Mouse (Mus musculus): ENCODE results near the gene Oxnad1.
"Not testable (repeated sequence)": the region's sequence is repeated elsewhere in the genome, so short reads cannot be mapped to it uniquely, and the experiment has no call there.

Gene Oxnad1

DNA sequence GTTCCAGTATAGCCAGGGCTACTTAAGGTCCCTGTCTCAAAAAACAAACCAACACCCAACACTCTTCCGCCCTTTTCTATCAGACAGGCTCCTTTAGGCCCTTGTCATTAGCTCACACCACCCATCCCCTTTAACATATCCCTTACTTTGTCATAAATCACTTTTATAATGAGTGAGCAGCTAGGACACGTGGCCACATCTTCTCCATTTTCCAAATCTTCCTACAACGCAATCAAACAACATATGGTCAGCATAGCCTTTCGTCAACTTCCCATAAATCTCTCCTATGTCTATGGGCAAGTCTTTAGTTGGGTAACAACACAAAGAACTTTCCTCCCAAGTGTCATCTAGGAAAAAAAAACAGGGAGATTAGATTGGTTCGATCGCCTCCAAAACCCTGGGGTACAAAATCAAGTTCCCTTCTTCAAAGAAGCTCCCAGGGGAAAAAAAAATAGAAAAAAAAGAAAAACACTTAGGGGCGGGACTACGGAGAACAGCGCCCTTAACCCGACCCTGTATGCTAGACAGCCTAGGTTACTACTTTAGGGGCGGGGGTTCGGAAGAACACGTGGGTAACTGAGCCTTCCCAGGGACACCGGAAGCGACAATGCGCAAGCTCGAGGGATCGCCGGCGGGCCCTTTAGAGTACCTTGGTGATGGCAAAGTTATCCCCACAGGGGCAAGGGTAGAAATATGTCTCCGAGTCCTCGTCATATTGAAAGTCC, at the start of gene Oxnad1:
Gene Oxnad1, plus strand, starts transcription at position 614 of the 725 bp plus-strand sequence.
- DNase-seq (ENCODE audit: low spot score) = peak; percentile 89

DNA sequence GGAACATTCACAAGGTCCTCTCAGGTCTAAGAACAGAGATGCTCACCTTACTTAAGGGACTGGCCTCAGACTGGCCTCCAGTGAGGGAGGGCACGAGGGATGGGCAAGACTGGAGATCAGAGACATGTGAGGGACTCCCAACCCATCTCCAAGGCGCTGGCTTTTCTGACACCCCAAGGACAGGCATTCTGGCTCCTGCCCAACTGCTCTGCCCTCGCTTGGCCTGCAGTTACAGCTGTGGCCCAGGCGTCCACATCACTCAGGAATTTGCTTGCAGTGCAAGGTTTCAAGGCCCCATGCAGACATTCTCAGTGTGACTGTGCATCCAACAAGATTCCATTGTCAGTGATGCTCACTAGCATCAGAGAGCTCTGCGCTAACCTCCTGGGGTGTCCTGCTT, 48.7 kb upstream of the Oxnad1 start:
- DNase-seq (ENCODE audit: low spot score) = no peak

GRCm38 (mm10) chr14:32037661-32038252, 47.4 kb upstream of the Oxnad1 start:
- no peak for DNase-seq (ENCODE audit: low spot score)

DNA sequence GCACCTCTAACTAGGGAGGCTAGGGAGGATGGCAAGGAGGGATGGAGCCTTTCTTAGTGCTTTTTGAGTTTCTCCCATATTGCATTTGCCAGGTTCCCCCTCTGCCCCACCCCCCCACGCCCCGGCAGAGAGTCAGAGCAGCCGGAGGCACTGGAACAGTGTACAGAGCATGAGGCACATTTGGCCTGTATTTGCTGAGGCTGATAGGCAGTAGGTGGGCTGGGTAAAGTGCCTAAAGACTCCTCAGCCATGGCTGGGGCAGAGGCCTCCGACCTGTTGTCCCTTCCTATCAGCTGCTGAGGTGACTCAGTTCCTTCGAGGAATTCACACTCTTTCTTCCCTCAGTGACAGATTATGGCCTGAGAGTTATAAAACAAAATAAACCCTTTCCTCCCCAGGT, 43.1 kb upstream of the Oxnad1 start:
- DNase-seq (ENCODE audit: low spot score) = no peak

GRCm38 (mm10) chr14:32046357-32046756, 38.8 kb upstream of the Oxnad1 start:
- DNase-seq (ENCODE audit: low spot score) = no peak

GRCm38 (mm10) chr14:32050171-32050570, 35.0 kb upstream of the Oxnad1 start:
- DNase-seq (ENCODE audit: low spot score) = no peak

DNA sequence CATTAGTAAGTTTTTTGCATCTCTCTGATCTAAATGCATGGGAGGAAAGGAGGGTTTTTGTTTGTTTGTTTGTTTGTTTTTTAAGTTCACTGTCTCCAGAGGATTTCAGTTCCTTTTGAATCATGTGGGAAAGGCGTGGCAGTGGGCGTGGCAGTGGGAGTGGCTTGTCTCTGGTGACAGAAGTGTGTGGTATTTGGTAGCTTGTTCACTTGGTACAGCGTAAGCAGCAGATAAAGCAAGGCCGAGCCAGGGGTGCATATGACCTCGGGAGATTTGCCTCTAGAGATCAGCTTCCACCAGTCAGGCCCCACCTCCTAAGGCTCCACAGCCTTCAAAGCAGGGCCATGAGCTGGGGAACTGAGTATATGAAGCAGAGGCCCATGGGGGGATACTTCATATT, 31.3 kb upstream of the Oxnad1 start:
- no peak for DNase-seq (ENCODE audit: low spot score)

- DNase-seq (ENCODE audit: low spot score) = no peak
Measured at GRCm38 (mm10) chr14:32054788-32055187, 30.4 kb upstream of the Oxnad1 start.

DNA sequence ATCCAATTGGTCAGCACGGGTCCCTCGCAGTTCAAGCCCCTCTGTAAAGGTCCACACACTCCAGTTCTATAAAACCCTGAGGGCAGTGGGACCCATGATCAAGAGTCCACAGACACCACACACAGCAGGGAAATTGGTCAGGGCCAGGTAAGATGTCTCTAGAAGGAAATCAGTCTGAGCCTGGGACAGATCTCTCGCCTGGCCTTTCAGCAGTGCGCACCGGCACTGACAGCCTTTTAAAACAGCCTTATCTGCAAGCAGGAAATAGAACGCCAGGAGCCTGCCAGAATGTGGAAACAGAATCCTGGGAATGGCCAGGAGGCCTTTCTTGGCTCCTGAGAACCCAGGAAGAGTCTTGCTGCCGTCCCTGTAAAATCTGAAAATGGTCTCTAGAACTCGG, 29.4 kb upstream of the Oxnad1 start:
- no peak for DNase-seq (ENCODE audit: low spot score)

GRCm38 (mm10) chr14:32056675-32057074, 28.5 kb upstream of the Oxnad1 start:
- DNase-seq (ENCODE audit: low spot score) = no peak

- no peak for DNase-seq (ENCODE audit: low spot score)
Measured at GRCm38 (mm10) chr14:32057664-32058063, 27.5 kb upstream of the Oxnad1 start.

DNA sequence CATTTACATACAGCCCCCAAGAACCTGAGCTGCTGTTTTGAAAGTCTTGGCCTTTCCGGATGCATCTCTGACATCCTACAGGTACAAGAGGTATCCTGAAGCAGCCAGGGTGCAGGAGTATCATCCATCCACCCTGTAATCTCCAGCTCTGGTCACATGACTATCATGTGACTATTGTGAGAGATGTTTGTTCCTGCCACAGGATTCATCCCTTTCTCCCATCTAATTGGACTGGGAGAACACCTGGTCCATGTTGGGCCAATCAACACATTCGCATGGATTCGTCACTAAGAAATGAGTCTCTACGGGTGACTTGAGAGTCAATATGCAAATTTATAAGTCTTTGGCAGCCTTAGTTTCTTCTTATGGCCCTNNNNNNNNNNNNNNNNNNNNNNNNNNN, 23.8 kb upstream of the Oxnad1 start:
- DNase-seq (ENCODE audit: low spot score) = no peak

GRCm38 (mm10) chr14:32072807-32073206, 12.4 kb upstream of the Oxnad1 start:
- no peak for DNase-seq (ENCODE audit: low spot score)

DNA sequence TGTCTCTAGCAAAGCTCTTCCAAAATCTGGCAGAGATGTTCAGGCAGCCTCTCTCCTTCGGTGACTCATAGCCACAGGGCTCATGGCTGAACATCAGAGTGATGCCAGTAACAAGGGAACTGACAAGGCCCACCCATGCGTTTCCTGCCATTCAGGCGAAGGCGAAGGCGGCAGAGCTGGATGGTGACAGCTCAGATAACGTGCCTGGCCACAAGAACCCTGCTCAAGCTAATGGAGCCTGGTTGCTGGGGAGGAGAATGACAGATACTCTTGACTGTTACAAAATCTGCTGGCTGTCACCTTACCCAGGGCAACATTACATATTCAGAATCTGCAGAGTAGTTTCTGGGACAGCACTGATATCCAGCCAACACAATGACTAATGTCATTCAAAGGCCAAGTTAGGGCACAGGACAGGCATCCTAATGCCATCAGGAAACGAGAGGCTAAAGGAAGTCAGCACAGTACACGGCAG, 11.9 kb upstream of the Oxnad1 start:
- DNase-seq (ENCODE audit: low spot score) = no peak

DNA sequence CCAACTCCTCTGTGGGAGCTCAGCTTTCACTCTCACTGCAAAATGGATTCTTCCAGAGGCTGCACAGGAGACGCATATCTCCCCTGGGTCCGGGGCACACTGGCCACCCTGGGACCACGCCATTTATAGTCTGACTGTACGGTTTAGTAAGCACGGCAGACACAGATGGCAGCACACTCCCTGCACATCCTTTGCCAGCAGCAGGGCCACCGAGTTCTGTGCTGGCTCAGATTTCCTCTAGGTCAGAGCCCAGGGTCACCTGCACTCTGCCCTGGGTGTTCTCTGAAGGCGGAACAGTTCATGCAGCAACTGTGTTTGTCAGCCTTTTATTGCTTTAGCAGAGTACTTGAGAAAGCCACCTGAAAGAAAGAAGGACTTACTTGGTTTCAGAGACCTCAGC, 11.3 kb upstream of the Oxnad1 start:
- DNase-seq (ENCODE audit: low spot score) = no peak

DNA sequence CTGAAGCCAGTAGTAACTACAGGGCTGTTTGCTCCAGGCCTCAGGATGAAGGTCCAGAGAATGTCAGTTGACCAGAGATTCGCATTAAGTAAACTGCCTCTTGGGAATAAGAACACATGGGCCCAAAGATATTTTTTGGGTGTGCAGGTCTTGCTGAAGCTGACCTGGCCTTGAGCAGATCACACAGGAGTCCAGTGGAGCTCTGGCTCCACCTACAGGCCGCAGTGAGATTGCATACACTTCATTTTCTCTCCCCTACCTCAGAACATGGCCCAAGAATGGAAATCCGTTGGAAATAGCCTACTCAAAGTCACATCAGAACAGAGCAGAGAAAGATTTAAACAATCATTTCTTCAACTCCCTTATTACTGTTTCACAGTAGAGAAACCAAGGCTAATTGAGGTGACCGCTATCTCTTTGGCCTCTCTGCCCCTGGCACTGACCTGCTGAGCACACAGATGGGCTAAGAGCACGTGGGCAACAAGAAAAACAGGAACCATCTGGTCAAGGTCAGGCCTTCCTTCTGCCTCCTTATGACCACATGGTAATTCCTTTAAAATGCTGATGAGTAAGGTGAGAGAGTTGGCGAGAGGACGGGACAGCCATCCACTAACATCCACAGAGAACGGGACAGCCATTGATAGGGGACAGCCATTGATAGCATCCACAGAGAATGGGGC, 8.1 kb upstream of the Oxnad1 start:
- DNase-seq (ENCODE audit: low spot score) = peak; percentile 30

DNA sequence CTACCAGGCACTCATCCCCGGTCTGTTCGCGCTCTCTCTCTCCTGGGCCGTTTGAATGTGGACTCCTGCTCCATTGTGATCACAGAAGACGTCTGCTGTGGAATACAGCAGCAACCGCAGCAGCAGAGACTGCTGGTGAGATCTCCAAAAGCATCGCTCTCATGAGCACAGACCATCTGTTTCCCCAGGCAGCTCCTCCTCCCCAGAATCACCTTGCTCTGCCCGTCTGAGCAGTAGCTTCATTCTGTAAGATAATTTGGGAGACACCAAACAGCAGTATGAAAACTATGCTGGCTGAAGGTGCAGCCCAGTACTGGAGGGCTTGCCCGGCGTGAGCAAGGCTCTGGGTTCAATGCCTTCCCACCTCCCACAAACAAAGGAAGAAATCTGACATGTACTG, 4.1 kb upstream of the Oxnad1 start:
- no peak for DNase-seq (ENCODE audit: low spot score)

- DNase-seq (ENCODE audit: low spot score) = no peak
Measured at GRCm38 (mm10) chr14:32082891-32083290, 2.3 kb upstream of the Oxnad1 start.

DNA sequence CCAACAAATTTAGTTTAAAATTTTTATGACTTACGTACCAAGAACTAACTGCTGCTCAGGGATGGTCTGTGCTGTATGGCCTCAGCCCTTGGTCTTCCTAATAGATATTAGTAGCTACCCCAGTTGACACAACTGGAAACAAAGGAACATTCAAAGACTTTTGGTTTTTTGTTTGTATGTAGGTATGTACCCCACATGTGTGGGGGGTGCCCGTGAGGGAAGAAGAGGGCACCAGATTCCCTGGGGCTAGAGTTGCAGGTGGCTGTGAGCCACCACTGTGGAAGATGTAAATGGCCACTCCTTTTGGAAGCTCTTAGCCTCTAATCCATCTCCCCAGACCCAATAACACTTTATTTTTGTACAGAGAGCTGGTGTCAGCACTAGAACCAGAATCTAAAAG, 1.7 kb upstream of the Oxnad1 start:
- DNase-seq (ENCODE audit: low spot score) = no peak

GRCm38 (mm10) chr14:32085486-32086201, 470 bp downstream of the Oxnad1 start, which contains the start of gene Dph3:
Gene Dph3, minus strand, starts transcription at chr14:32085729.
- DNase-seq (ENCODE audit: low spot score) = peak; percentile 96

- no peak for DNase-seq (ENCODE audit: low spot score)
Measured at GRCm38 (mm10) chr14:32086226-32086625, 1.1 kb downstream of the Oxnad1 start.

DNA sequence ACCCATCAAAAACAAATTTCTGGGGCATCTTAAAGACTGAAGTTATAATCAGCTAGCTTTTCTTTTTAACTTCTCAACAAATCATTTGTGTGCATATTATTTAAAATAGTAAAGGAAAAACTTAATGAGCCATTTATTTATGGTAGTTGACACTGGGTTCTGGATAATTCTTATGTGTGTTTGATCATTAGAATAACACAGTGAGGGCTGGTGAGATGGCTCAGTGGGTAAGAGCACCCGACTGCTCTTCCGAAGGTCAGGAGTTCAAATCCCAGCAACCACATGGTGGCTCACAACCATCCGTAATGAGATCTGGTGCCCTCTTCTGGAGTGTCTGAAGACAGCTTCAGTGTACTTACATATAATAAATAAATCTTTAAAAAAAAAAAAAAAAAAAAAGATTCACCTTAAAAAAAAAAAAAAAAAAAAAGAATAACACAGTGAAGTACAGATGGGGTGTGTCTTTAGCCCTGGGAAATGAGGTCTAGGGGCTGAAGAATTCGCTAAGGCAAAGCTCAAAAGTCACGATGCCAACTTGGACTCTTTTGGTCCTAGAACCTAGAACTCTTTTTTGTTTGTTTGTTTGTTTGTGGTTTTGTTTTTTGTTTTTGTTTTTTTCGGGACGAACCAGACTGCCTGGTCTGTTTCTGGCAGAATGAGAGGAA, 2.5 kb downstream of the Oxnad1 start:
- DNase-seq (ENCODE audit: low spot score) = not testable (repeated sequence)
